Mouse (Mus musculus) heart, embryonic 12.5 days (tissue): ENCODE data around the gene OR5BS1P. TPM values are rescaled to one million over a fixed set of nuclear protein-coding genes. Genes with fewer than 3 reads are reported as not detected.
"Not testable (repeated sequence)": the region's sequence is repeated elsewhere in the genome, so short reads cannot be mapped to it uniquely, and the experiment has no call there.

Experiments used
- ATAC-seq: fragments of 200-750 bp; cut with Nextera tagmentation; 2 replicates; pipeline ENCODE4 v1.8.0; 2017; ENCODE audit warnings: moderate TSS enrichment, moderate library complexity; ENCODE audit not compliant: insufficient number of reproducible peaks, low FRiP score
- H3K27ac ChIP-seq: fragments of 300-500 bp; sonication (generic); 2 replicates; pipeline ENCODE4 v1.5.1; 2016; ENCODE audit warnings: mild to moderate bottlenecking, moderate library complexity; ENCODE audit not compliant: poor library complexity, severe bottlenecking
- H3K27me3 ChIP-seq: fragments of 300-500 bp; sonication (generic); replicated peaks from 2 replicates; pipeline ENCODE4 v1.6.1; 2016; ENCODE audit warnings: mild to moderate bottlenecking, moderate library complexity
- H3K36me3 ChIP-seq: fragments of 300-500 bp; sonication (generic); 2 replicates; pipeline ENCODE4 v1.6.1; 2016; ENCODE audit warnings: mild to moderate bottlenecking, moderate library complexity
- H3K4me1 ChIP-seq: fragments of 300-500 bp; sonication (generic); replicated peaks from 2 replicates; pipeline ENCODE4 v1.6.1; 2016; ENCODE audit warnings: mild to moderate bottlenecking
- H3K4me2 ChIP-seq: fragments of 300-500 bp; sonication (generic); 2 replicates; pipeline ENCODE4 v1.6.1; 2016; ENCODE audit warnings: mild to moderate bottlenecking, moderate library complexity
- H3K4me3 ChIP-seq: fragments of 300-500 bp; sonication (generic); 2 replicates; pipeline ENCODE4 v1.5.1; 2016; ENCODE audit warnings: mild to moderate bottlenecking
- H3K9ac ChIP-seq: fragments of 300-500 bp; sonication (generic); 2 replicates; pipeline ENCODE4 v1.6.1; 2016; ENCODE audit warnings: mild to moderate bottlenecking, moderate library complexity
- H3K9me3 ChIP-seq: fragments of 300-500 bp; sonication (generic); replicated peaks from 2 replicates; pipeline ENCODE4 v1.6.1; 2016; ENCODE audit warnings: mild to moderate bottlenecking, moderate library complexity
- WGBS: fragments of 180-500 bp; shearing (Covaris S2); methylation state at CpG from one replicate; pipeline ENCODE4 v1.1.7; 2016; 5-methylcytosine and 5-hydroxymethylcytosine counted together
- polyA plus RNA-seq: library from polyadenylated mRNA; unstranded; fragments of >200 nt; fragmentation: Nextera tagmentation; extraction: Ambion mirVana; gene quantifications from 2 replicates; pipeline ENCODE4 v1.2.1, GENCODE M21; 2016

The OR5BS1P gene
- polyA plus RNA-seq: not detected in 2 replicates

DNA sequence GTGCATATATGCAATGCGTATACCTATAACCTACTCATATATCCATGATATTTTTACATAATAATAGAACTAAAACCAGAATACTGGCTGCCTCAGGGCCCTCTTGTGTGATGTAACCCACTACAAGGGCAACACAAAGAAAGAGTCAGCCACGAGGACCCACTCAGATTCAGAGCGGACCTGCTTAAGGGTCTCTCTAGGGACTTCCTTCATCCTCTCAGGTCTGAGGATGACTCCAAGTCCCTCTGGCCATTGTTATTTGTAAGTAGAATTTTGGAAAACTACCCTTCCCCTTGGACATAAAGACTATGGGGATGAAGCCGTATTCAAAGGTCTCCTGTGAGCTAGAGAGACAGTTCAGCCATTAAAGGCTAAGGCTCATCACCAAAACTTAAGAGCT, at the start of gene OR5BS1P:
OR5BS1P (plus strand) TSS at position 301 of the 400 bp plus-strand sequence.
- Histone ChIP-seq H3K9ac (no peak within 1 kb of the TSS), H3K27me3 (peaks cover 15% of the 10 kb centered on the region), H3K36me3 (no peaks in the 10 kb centered on the region), H3K4me1 (no peaks in the 10 kb centered on the region), H3K4me3 (no peak within 1 kb of the TSS), H3K9me3 (0 out of 2 replicates have a peak, but pooled peaks cover 6% of the 10 kb centered on the region), H3K4me2 (no peak within 1 kb of the TSS), H3K27ac (no peak within 1 kb of the TSS)
- no peak for ATAC-seq
- WGBS: 79% methylated on average over 4 of the region's 4 CpGs

DNA sequence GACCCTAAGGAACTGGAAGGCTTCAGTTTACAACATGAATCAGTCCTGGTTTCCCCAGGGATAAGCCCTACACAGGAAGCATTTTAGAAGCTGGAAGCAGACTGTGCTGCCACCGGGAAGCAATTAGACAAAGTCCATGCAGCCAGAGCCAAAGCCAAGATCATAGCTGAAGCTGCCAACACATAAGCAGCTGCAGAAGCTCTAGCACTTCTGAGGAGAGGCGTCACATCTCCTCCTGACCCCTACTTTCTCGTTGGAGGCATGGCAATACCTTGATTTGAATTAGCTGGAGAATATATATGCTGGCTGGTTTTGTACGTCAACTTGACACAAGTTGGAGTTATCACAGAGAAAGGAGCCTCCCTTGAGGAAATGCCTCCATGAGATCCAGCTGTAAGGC, 48.8 kb upstream of the OR5BS1P start:
- H3K4me3 ChIP-seq: no peak overlapping the region
- no peaks in the 10 kb centered on the region for H3K36me3 ChIP-seq
- 58% methylated on average over 4 of the region's 4 CpGs for WGBS
- ATAC-seq: no peak
- H3K27me3 ChIP-seq: no peaks in the 10 kb centered on the region; the same call in 1 of the 2 replicates
- no peaks in the 10 kb centered on the region for H3K9me3 ChIP-seq
- no peak overlapping the region for H3K27ac ChIP-seq
- H3K4me2 ChIP-seq: no peak overlapping the region
- no peak overlapping the region for H3K9ac ChIP-seq
- no peaks in the 10 kb centered on the region for H3K4me1 ChIP-seq

DNA sequence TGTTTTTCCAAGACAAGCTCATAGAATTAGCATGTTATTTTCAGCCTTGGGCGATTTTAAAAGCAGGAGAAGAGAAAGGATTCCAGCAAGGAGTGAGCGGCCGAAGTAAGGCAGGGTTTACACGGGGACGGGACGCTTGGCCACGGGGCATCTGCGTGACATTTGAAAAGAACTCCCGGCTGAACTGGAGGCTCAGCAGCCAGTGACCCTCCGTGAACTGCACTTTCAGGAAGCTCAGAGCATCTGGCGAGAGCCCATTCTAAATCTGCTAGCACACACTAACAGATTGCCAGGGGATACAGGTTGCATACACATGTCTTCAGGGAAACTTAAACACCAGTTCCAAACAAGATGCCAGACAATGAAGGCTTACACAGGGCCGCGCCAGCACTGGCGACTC, 45.4 kb upstream of the OR5BS1P start:
- ATAC-seq: no peak
- H3K9ac ChIP-seq: no peak overlapping the region
- WGBS: 78% methylated on average over 14 of the region's 14 CpGs

DNA sequence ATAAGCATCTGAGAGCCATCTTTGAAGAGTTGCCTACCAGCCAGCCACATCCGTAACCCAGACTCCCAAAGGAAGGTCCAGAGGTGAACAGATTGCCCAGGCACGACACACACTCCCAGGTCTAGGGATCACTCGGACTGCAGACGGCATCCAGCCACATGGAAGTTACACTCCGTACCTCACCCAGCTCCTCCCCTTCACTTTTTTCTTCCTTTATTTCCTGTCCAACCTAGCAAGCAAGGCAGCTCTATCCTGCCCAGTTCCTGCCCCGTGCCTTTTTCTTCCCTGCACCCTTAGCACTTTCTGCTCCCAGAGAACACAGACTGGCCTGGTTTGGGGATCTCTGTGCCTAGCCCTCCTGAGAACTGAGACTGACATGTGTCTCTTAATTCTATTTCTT, 44.9 kb upstream of the OR5BS1P start:
- ATAC-seq: no peak
- H3K4me2 ChIP-seq: no peak overlapping the region
- 63% methylated on average over 6 of the region's 6 CpGs for WGBS
- no peaks in the 10 kb centered on the region for H3K36me3 ChIP-seq
- H3K4me3 ChIP-seq: no peak overlapping the region
- H3K4me1 ChIP-seq: no peaks in the 10 kb centered on the region
- H3K27me3 ChIP-seq: no peaks in the 10 kb centered on the region; the same call in 1 of the 2 replicates
- no peaks in the 10 kb centered on the region for H3K9me3 ChIP-seq
- no peak overlapping the region for H3K9ac ChIP-seq
- no peak overlapping the region for H3K27ac ChIP-seq

More for the DNA sequence above, 45.4 kb upstream of the OR5BS1P start:
- Histone ChIP-seq H3K27me3 (no peaks in the 10 kb centered on the region; the same call in 1 of the 2 replicates), H3K36me3 (no peaks in the 10 kb centered on the region), H3K4me2 (no peak overlapping the region), H3K4me3 (no peak overlapping the region), H3K27ac (no peak overlapping the region), H3K9me3 (no peaks in the 10 kb centered on the region), H3K4me1 (no peaks in the 10 kb centered on the region)

DNA sequence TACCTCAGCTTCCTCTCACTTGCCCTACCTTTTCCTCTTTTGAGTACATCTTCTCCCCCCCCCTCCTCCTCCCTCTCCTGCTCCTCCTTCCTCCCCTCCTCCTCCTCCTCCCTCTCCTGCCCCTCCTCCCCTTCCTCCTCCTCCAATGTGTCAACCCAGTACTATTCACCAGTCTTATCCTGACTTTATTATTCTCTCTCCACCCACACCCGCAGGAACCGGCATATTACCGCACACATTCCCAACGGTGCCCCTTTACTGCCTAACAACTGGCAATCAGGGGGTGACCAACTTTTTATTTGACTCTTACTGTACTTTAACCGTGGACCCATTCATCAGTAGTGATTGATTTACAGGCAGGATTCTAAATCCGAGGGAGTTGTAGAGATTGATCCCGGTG, 44.5 kb upstream of the OR5BS1P start:
- no peaks in the 10 kb centered on the region for H3K4me1 ChIP-seq
- no peak overlapping the region for H3K27ac ChIP-seq
- H3K9ac ChIP-seq: no peak overlapping the region
- H3K4me3 ChIP-seq: no peak overlapping the region
- ATAC-seq: no peak
- WGBS: 78% methylated on average over 7 of the region's 7 CpGs
- H3K27me3 ChIP-seq: no peaks in the 10 kb centered on the region
- no peak overlapping the region for H3K4me2 ChIP-seq
- H3K9me3 ChIP-seq: no peaks in the 10 kb centered on the region
- no peaks in the 10 kb centered on the region for H3K36me3 ChIP-seq

DNA sequence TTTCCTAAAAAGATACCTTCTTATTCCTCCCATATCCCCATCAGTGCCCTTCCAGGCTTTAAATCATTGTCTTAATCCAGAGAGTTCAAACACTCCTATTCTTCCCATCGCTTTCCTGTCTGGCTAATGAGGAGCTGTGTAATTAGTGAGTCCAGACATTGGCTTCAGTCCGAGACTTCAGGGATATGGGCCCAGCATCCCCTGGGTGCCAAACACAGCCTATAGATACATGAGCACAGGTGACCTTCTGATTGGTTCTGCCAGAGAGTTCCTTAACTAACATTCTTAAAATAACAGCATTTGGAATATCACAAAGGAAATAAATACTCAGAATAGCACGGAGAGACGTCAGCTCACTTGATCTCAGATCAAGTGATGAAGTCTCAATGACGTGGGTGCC, 38.8 kb upstream of the OR5BS1P start, which contains the start of gene Olfr282:
Olfr282 (plus strand) TSS at position 301 of the 400 bp plus-strand sequence.
- ATAC-seq, H3K4me3 ChIP-seq, H3K9ac ChIP-seq, H3K4me2 ChIP-seq, H3K9me3 ChIP-seq, H3K27me3 ChIP-seq, H3K36me3 ChIP-seq, H3K27ac ChIP-seq, H3K4me1 ChIP-seq: not testable (repeated sequence)
- 65% methylated on average over 5 of the region's 5 CpGs for WGBS

DNA sequence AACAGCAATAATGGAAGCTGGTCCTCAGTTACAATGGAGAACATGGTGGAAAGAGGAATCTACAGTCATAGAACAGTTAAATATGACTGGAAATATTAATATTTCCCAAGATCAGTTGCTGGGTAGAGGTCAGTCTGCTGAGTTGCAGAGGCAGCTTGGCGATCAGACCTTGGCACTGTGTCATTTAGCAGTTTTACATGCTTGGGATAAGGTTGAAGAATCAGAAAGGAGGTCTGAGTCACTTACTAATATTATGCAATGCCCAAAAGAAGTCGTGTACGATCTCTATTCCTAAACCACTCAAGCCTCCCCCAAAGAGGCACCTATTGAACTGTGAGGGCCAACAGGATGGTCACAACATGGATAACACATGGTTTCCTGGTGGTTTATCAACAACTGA, 25.1 kb upstream of the OR5BS1P start:
- no peak overlapping the region for H3K9ac ChIP-seq
- H3K9me3 ChIP-seq: peaks cover 2% of the 10 kb centered on the region; the same call in 1 of the 2 replicates
- no peak for ATAC-seq
- H3K27ac ChIP-seq: no peak overlapping the region
- no peaks in the 10 kb centered on the region for H3K36me3 ChIP-seq
- no peak overlapping the region for H3K4me2 ChIP-seq
- no peak overlapping the region for H3K4me3 ChIP-seq
- H3K4me1 ChIP-seq: no peaks in the 10 kb centered on the region
- 63% methylated on average over 3 of the region's 3 CpGs for WGBS
- no peaks in the 10 kb centered on the region for H3K27me3 ChIP-seq

DNA sequence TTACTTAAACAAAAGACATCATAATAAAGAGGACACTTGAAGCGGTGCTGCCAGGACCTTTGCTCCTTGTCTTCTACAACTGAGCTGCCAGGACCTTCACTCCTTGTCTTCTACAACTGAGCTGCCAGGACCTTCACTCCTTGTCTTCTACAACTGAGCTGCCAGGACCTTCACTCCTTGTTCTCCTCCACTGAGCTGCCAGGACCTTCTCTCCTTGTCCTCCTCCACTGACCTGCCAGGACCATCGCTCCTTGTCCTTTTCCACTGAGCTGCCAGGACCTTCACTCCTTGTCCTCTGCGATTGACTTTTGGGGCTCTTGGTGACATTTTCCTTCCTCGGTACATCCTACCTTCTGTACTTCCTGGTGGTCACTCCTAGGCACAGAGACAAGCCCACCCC, 21.2 kb upstream of the OR5BS1P start:
- Histone ChIP-seq H3K9me3 (no peaks in the 10 kb centered on the region; the same call in 1 of the 2 replicates), H3K36me3 (no peaks in the 10 kb centered on the region), H3K27me3 (no peaks in the 10 kb centered on the region), H3K9ac (no peak overlapping the region), H3K4me1 (no peaks in the 10 kb centered on the region), H3K4me2 (no peak overlapping the region), H3K4me3 (no peak overlapping the region), H3K27ac (no peak overlapping the region)
- 51% methylated on average over 4 of the region's 4 CpGs for whole genome bisulfite sequencing
- ATAC-seq: no peak

DNA sequence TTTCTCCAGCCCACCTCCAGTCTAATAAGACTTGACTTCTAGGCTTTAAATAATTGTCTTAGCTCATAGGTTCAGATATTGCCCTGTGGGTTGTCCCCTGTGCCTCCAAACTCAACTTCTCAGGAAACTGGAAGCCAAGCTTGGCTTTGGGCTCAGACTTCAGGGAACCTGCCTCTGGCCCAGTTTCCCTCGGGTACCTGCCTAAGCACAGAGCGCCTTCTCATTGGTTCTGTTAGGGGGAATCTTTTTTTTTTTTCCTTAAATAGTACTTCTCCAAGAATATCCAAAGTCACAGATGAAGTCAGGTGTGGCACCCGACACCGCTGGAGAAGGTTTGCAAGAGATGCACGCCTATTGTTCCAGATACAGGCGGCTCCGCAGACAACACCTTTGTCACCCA, 17.4 kb upstream of the OR5BS1P start, which contains the start of gene Olfr281:
Olfr281 (plus strand) TSS at position 301 of the 400 bp plus-strand sequence.
- Histone ChIP-seq H3K27ac (no peak within 1 kb of the TSS), H3K9ac (no peak within 1 kb of the TSS), H3K4me3 (no peak within 1 kb of the TSS), H3K9me3 (no peaks in the 10 kb centered on the region), H3K27me3 (peaks cover 5% of the 10 kb centered on the region; the same call in 1 of the 2 replicates), H3K36me3 (no peaks in the 10 kb centered on the region), H3K4me1 (no peaks in the 10 kb centered on the region), H3K4me2 (no peak within 1 kb of the TSS)
- ATAC-seq: no peak
- WGBS: 83% methylated on average over 7 of the region's 7 CpGs

DNA sequence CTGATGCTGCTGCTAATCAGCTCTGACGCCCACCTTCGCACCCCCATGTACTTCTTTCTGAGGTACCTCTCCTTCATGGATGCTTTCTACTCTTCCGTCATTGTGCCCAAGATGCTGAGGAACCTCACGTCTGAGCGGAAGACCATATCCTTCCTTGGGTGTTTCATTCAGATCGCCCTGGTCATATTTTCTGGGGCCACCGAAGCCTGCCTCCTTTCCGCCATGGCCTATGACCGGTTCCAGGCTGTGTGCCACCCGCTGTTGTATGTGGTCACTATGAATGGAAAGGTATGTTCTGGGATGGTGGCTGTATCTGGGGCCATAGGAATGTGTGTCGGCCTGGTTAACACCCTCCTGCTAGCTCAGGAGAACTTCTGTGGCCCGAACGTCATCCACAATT, 1.8 kb downstream of the OR5BS1P start:
- ATAC-seq: no peak
- peaks cover 10% of the 10 kb centered on the region for H3K27me3 ChIP-seq
- H3K9ac ChIP-seq: no peak overlapping the region
- H3K4me2 ChIP-seq: no peak overlapping the region
- H3K4me3 ChIP-seq: no peak overlapping the region
- H3K9me3 ChIP-seq: 0 out of 2 replicates have a peak, but pooled peaks cover 6% of the 10 kb centered on the region
- H3K27ac ChIP-seq: no peak overlapping the region
- H3K36me3 ChIP-seq: no peaks in the 10 kb centered on the region
- WGBS: 83% methylated on average over 13 of the region's 13 CpGs
- no peaks in the 10 kb centered on the region for H3K4me1 ChIP-seq

DNA sequence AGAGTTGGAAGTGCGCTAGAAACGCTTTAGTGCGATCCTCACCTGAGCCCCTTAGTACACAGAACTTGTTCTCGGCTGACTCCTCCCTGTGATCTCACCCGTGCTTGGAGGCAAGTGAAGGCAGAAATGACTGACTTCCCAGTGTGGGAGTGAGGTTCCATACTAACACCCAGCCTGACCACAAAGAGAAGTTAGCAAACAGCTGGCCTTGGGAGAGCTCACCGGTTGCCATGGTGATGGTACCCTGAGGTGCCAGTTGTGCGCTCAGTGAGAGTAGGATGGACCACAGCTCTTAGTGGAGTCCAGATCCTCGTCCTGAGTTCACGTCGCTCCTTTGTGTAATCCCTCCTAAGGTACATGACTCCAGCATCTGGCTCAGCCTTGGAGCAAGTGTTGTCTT, 5.3 kb downstream of the OR5BS1P start:
- Histone ChIP-seq H3K27me3 (peaks cover 10% of the 10 kb centered on the region), H3K36me3 (no peaks in the 10 kb centered on the region), H3K4me3 (no peak overlapping the region), H3K27ac (no peak overlapping the region), H3K4me1 (no peaks in the 10 kb centered on the region), H3K9me3 (no peaks in the 10 kb centered on the region), H3K4me2 (no peak overlapping the region), H3K9ac (no peak overlapping the region)
- no peak for ATAC-seq
- WGBS: 79% methylated on average over 10 of the region's 10 CpGs

DNA sequence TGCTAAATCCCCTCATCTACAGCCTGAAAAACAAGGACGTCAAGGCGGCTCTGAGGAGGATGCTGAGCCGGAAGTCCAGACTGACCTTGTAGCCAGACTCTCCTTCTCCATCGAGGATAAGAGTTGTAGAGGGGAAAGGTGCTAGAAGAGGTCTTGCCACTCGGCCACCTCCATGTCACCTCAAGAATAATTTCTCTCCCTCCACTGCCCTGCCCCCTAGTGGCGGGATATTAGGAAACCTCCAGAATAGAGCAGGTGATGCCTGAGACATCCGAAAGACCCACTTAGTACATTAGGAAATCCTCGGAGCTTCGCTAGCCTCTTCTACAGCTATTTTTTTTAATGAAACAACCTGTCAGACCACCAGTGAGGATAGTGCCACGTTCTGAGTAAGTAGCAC, 5.7 kb downstream of the OR5BS1P start:
- ATAC-seq: no peak
- no peaks in the 10 kb centered on the region for H3K9me3 ChIP-seq
- H3K9ac ChIP-seq: no peak overlapping the region
- no peak overlapping the region for H3K4me2 ChIP-seq
- no peak overlapping the region for H3K4me3 ChIP-seq
- H3K36me3 ChIP-seq: no peaks in the 10 kb centered on the region
- WGBS: 50% methylated on average over 10 of the region's 10 CpGs
- H3K4me1 ChIP-seq: no peaks in the 10 kb centered on the region
- H3K27ac ChIP-seq: no peak overlapping the region
- peaks cover 10% of the 10 kb centered on the region for H3K27me3 ChIP-seq
